Mouse (Mus musculus): ENCODE results near the gene Mdn1. TPM values are rescaled to one million over a fixed set of nuclear protein-coding genes. Genes with fewer than 3 reads are reported as not detected.

Mdn1 gene
- polyA plus RNA-seq (2015; fragmentation: Nextera tagmentation; extraction: Ambion mirVana): 10.0 and 11.5 TPM in 2 replicates

DNA sequence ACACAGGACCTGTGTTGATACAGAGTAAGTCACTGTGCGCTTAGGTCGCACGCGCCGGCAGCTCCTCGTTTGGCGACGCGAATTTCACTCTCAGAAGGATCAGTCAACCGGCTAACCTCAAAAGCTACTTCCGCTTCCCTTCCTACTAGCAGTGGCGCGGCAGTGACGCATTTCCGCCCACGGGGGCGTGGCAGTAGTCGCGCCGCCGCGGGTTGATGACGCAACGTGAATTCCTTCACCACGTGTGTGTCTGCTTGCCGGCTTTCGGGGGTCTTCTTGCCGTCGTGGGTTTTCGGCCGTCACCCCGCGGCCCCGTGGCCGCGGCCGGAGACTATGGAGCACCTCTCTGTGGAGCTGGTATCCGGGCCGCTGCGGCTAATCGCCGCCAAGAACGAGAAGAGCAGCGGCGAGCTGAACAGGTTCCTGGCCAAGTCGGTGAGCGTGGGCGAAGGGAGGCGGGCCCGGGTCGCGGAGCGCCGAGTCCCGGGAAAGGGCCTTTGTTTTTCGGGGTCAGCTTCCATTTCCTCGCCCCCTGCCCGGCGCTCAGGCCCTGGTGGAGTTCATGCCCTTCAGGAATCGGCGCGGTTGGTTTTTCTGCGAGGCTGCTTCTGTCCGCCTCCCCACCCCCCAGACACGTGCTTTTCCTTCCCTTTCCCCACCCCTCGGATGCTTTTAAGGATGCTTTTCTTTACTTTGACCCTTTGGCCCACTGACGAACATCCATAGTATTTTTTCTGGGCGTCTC, at the start of gene Mdn1:
Gene Mdn1 (plus strand): TSS at position 202 of the 745 bp plus-strand sequence.

DNA sequence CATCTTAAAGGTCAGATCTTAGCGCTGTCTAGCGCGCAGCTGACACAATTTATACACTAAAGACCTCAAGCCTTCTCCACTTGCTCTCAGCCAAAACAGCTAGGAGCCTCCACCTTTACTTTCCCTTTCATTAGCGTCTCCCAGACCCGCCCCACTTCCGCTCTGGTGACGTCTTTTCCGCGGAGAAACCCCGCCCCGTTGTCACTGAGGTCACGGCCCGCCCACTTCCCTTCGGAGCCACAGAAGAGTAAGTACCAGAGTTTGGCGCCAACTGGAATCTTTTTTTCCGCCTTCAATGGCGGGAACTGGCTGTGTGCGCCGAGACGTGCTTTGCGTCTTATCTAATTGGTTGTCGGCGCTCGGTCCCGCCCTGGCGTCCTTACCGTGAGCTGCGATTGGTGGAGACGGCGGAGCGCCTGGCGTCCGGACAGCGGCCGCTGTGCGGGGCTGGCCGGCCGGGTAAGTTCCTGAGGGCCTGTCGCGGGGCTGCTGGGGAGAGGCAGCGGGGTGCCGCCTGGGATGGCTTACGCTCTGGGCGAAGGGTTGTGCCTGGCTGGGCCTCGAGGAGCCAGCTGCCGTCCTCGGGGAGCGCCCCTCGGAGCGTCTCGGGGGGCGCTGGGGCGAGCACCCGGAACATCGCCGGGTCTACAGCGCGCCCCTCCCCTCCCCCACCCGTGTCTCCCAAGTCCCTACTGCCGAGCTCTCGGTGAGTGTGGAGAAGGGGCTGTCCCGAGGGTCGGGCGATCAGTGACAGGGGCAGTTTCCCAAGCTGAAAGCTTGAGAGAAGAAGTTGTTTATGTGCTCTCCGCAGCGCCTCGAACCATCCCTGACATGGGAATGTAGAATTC, 41.7 kb upstream of the Mdn1 start, which contains the start of gene Casp8ap2:
Gene Casp8ap2 (plus strand): TSS at position 418 of the 848 bp plus-strand sequence.

DNA sequence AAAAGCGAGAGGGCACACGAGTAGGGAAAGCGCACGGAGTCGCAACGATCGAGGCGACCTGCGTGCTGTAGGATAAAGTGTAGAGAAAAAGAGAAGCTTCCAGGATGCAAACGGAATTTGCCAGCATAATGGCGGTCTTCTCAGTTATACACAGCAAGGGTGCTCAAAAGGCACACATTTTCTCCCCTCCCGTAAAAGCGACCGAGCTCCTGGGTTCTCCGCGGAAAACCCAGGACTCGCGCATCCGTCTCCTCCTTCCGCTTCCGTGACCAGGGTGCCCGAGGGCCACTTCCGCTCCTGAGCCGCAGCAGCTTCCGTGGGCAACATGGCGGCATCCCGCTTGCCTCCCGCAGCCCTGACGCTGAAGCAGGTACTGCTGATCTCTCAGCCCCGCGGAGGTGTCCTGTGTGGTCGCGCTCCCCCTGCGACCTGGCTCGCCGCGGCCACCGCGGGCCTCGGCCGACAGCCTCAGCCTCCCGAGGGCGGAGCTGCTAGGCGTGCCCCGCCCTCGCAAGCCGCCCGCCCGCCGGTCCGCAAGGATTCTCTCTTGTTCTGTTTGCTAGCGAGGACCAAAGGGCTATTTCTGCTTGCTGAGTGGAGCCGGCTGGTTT, 143.2 kb downstream of the Mdn1 start, which contains the start of gene Lyrm2:
Gene Lyrm2 (plus strand): TSS at position 288 of the 611 bp plus-strand sequence.

Other genes with a start within 250 kb of the Mdn1 start
- 0.11 TPM in 1 of 2 replicates, not detected in the other for gene Gja10, start 54.4 kb upstream of the Mdn1 start, polyA plus RNA-seq (2015; fragmentation: Nextera tagmentation; extraction: Ambion mirVana)
- gene Casp8ap2, start 41.7 kb upstream of the Mdn1 start, polyA plus RNA-seq (2015; fragmentation: Nextera tagmentation; extraction: Ambion mirVana): 30.0 and 32.8 TPM in 2 replicates
- gene Lyrm2, start 143.1 kb downstream of the Mdn1 start, polyA plus RNA-seq (2015; fragmentation: Nextera tagmentation; extraction: Ambion mirVana): 106 and 114 TPM in 2 replicates